Mouse (Mus musculus): ENCODE measurements at regions not wholly inside any gene's neighbourhood (a gene's known extent, or its start where the extent isn't known, plus 50 kb on each side); places are given as distances from the start of the nearest gene placed in this dataset.

DNA sequence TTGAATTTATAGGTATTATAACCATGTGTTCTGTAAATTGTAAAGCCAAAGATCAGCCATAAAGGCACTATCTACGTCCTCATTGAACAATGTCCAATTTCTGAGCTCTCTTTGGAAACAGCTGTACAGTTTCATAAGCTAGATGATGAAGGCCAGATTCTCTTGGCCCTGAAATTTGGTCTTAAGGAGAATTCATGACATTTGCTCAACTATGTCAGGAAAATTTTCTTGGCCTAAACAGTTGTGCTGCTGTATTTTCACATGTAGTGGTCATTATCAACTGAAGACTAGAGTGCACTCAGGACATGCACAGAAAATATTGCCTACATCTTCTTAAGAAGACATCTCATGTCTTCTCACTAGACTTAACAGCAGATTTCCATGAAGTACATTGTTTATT, 705.1 kb downstream of the Rfpl4b start:
- TF ChIP-seq ZMIZ1 (IDR thresholded peaks at IDR 0.05; ENCODE audit: low read depth, low read length) (no peak), SMC3 (IDR thresholded peaks at IDR 0.05; ENCODE audit: low read depth, low read length) (no peak), MAZ (IDR thresholded peaks at IDR 0.05; ENCODE audit: low read depth, low read length) (no peak), RAD21 (IDR thresholded peaks at IDR 0.05; ENCODE audit: low read depth, low read length) (no peak), ELF1 (IDR thresholded peaks at IDR 0.05; ENCODE audit: low read depth, low read length) (no peak), TCF12 (IDR thresholded peaks at IDR 0.05; ENCODE audit: low read depth, low read length) (no peak)
- H3K4me1 ChIP-seq (ENCODE audit: control insufficient read depth in 1 of 2, insufficient read depth in 2 of 2): peaks cover 0 to 7% of the 10 kb centered on the region in 2 experiments; a peak in 2 of 4 replicates
- no peaks in the 10 kb centered on the region for H3K79me2 ChIP-seq (replicated peaks; ENCODE audit: control insufficient read depth, extremely low read depth, insufficient read depth, poor library complexity, severe bottlenecking)
- H3K4me3 ChIP-seq (replicated peaks in 1 of 3; ENCODE audit: low read depth in 2 of 3, low read length in 2 of 3, poor library complexity in 1 of 3): no peak overlapping the region
- no peaks in the 10 kb centered on the region for H3K36me3 ChIP-seq (replicated peaks in 1 of 2; ENCODE audit: control insufficient read depth in 1 of 2, insufficient read depth in 1 of 2, low read length in 1 of 2)
- dilution Hi-C loops (cut with MboI; ENCODE audit: extremely low pct_ligation_motif_present, extremely low pct_unique_long_range_greater_than_20kb, low sequenced_read_pairs): no loop called here
- H3K4me2 ChIP-seq (ENCODE audit: insufficient read depth, low read depth, poor library complexity, severe bottlenecking): no peak overlapping the region
- no peak overlapping the region for H3K9ac ChIP-seq (ENCODE audit: insufficient read depth, low read depth)
- H3K27ac ChIP-seq (ENCODE audit: insufficient read depth, low read depth): no peak overlapping the region
- no peaks in the 10 kb centered on the region for H3K9me3 ChIP-seq (replicated peaks; ENCODE audit: low read length)
- DNase-seq (ENCODE audit: extremely low read depth): no peak
- H3K27me3 ChIP-seq (replicated peaks): no peaks in the 10 kb centered on the region
- in situ Hi-C loops (cut with MboI; ENCODE audit: low pct_ligation_motif_present, low pct_unique_long_range_greater_than_20kb, low sequenced_read_pairs): no loop called here

DNA sequence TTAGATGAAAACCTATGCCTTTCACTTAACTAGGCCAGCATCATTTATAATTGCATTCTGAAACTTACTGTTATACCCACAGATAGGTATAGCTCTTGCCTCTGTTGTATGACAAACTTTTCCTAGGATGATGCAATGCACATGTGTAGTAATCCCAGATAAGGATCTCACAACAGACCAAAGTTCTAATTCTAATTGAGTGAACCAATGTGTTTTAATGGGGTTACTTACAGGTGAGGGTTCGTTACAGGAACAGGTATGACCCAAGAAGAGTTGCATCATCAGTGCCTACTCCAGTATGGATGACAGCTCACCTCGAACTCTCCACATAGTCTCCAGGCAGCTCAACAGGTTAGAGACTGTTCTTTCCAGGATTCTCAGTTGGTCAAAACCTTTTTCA, 707.4 kb downstream of the Rfpl4b start:
- in situ Hi-C loops (cut with MboI; ENCODE audit: low pct_ligation_motif_present, low pct_unique_long_range_greater_than_20kb, low sequenced_read_pairs): no loop called here
- Histone ChIP-seq H3K27me3 (replicated peaks) (no peaks in the 10 kb centered on the region), H3K27ac (ENCODE audit: insufficient read depth, low read depth) (no peak overlapping the region)

GRCm38 (mm10) chr10:38108591-38108990, 713.0 kb downstream of the Rfpl4b start:
- H3K4me1 ChIP-seq (ENCODE audit: control insufficient read depth in 1 of 2, insufficient read depth in 2 of 2): no peaks in the 10 kb centered on the region
- H3K36me3 ChIP-seq (replicated peaks in 1 of 2; ENCODE audit: control insufficient read depth in 1 of 2, insufficient read depth in 1 of 2, low read length in 1 of 2): no peaks in the 10 kb centered on the region
- H3K4me3 ChIP-seq (replicated peaks in 1 of 3; ENCODE audit: low read depth in 2 of 3, low read length in 2 of 3, poor library complexity in 1 of 3): no peak overlapping the region
- no peaks in the 10 kb centered on the region for H3K9me3 ChIP-seq (replicated peaks; ENCODE audit: low read length)
- H3K9ac ChIP-seq (ENCODE audit: insufficient read depth, low read depth): no peak overlapping the region
- H3K27ac ChIP-seq (ENCODE audit: insufficient read depth, low read depth): no peak overlapping the region
- no peaks in the 10 kb centered on the region for H3K79me2 ChIP-seq (replicated peaks; ENCODE audit: control insufficient read depth, extremely low read depth, insufficient read depth, poor library complexity, severe bottlenecking)
- no peaks in the 10 kb centered on the region for H3K27me3 ChIP-seq (replicated peaks)
- H3K4me2 ChIP-seq (ENCODE audit: insufficient read depth, low read depth, poor library complexity, severe bottlenecking): no peak overlapping the region
- dilution Hi-C loops (cut with MboI; ENCODE audit: extremely low pct_ligation_motif_present, extremely low pct_unique_long_range_greater_than_20kb, low sequenced_read_pairs) (no loop called here), in situ Hi-C loops (cut with MboI; ENCODE audit: low pct_ligation_motif_present, low pct_unique_long_range_greater_than_20kb, low sequenced_read_pairs) (no loop called here)
- DNase-seq (ENCODE audit: extremely low read depth): no peak
- no peak for TF ChIP-seq JUN (IDR thresholded peaks at IDR 0.05; ENCODE audit: insufficient read depth, low read depth, low read length)
- no peak for TF ChIP-seq JUND (conservative IDR thresholded peaks at IDR 0.05; ENCODE audit: low read depth, low read length)
- no peak for TF ChIP-seq CHD1 (IDR thresholded peaks at IDR 0.05; ENCODE audit: low read depth, low read length)
- no peak for TF ChIP-seq RCOR1 (conservative IDR thresholded peaks at IDR 0.05; ENCODE audit: low read depth, low read length)
- TF ChIP-seq ETS1 (conservative IDR thresholded peaks at IDR 0.05; ENCODE audit: low read depth, low read length): no peak
- TF ChIP-seq MYC (IDR thresholded peaks at IDR 0.05; ENCODE audit: low read depth, low read length): no peak
- no peak for TF ChIP-seq PAX5 (IDR thresholded peaks at IDR 0.05; ENCODE audit: low read length)
- no peak for TF ChIP-seq ELF1 (IDR thresholded peaks at IDR 0.05; ENCODE audit: low read depth, low read length)
- no peak for TF ChIP-seq SIN3A (IDR thresholded peaks at IDR 0.05; ENCODE audit: low read length)
- TF ChIP-seq RAD21 (IDR thresholded peaks at IDR 0.05; ENCODE audit: low read depth, low read length): no peak

More for the DNA sequence above, 707.4 kb downstream of the Rfpl4b start:
- DNase-seq (ENCODE audit: extremely low read depth): no peak
- Histone ChIP-seq H3K9me3 (replicated peaks; ENCODE audit: low read length) (no peaks in the 10 kb centered on the region), H3K9ac (ENCODE audit: insufficient read depth, low read depth) (no peak overlapping the region), H3K4me3 (replicated peaks in 1 of 3; ENCODE audit: low read depth in 2 of 3, low read length in 2 of 3, poor library complexity in 1 of 3) (no peak overlapping the region), H3K79me2 (replicated peaks; ENCODE audit: control insufficient read depth, extremely low read depth, insufficient read depth, poor library complexity, severe bottlenecking) (no peaks in the 10 kb centered on the region), H3K4me2 (ENCODE audit: insufficient read depth, low read depth, poor library complexity, severe bottlenecking) (no peak overlapping the region), H3K4me1 (ENCODE audit: control insufficient read depth in 1 of 2, insufficient read depth in 2 of 2) (peaks cover 0 to 7% of the 10 kb centered on the region in 2 experiments; a peak in 2 of 4 replicates), H3K36me3 (replicated peaks in 1 of 2; ENCODE audit: control insufficient read depth in 1 of 2, insufficient read depth in 1 of 2, low read length in 1 of 2) (no peaks in the 10 kb centered on the region)
- dilution Hi-C loops (cut with MboI; ENCODE audit: extremely low pct_ligation_motif_present, extremely low pct_unique_long_range_greater_than_20kb, low sequenced_read_pairs): no loop called here
- TF ChIP-seq MAFK (IDR thresholded peaks at IDR 0.05; ENCODE audit: insufficient replicate concordance, low read length): no peak
- no peak for TF ChIP-seq ELF1 (IDR thresholded peaks at IDR 0.05; ENCODE audit: low read depth, low read length)
- no peak for TF ChIP-seq TCF12 (IDR thresholded peaks at IDR 0.05; ENCODE audit: low read depth, low read length)
- TF ChIP-seq USF1 (IDR thresholded peaks at IDR 0.05; ENCODE audit: low read depth, low read length): no peak
- no peak for TF ChIP-seq ETS1 (conservative IDR thresholded peaks at IDR 0.05; ENCODE audit: low read depth, low read length)
- no peak for TF ChIP-seq HCFC1 (IDR thresholded peaks at IDR 0.05; ENCODE audit: low read depth, low read length)
- no peak for TF ChIP-seq NELFE (IDR thresholded peaks at IDR 0.05; ENCODE audit: low read depth, low read length)
- TF ChIP-seq MYC (IDR thresholded peaks at IDR 0.05; ENCODE audit: low read depth, low read length): no peak
- TF ChIP-seq JUN (IDR thresholded peaks at IDR 0.05; ENCODE audit: insufficient read depth, low read depth, low read length): no peak
- no peak for TF ChIP-seq KAT2A (IDR thresholded peaks at IDR 0.05; ENCODE audit: insufficient replicate concordance, low read length)
- no peak for TF ChIP-seq IRF4 (IDR thresholded peaks at IDR 0.05; ENCODE audit: low read depth, low read length)
- no peak for TF ChIP-seq ZC3H11A (IDR thresholded peaks at IDR 0.05; ENCODE audit: low read depth, low read length)
- TF ChIP-seq CHD2 (IDR thresholded peaks at IDR 0.05; ENCODE audit: low read length): no peak
- no peak for TF ChIP-seq SMC3 (IDR thresholded peaks at IDR 0.05; ENCODE audit: low read depth, low read length)
- no peak for TF ChIP-seq USF2 (conservative IDR thresholded peaks at IDR 0.05; ENCODE audit: low read depth, low read length)
- TF ChIP-seq CHD1 (IDR thresholded peaks at IDR 0.05; ENCODE audit: low read depth, low read length): no peak
- TF ChIP-seq UBTF (IDR thresholded peaks at IDR 0.05; ENCODE audit: low read depth, low read length): no peak

Data from CH12.LX (cell line).